Mouse (Mus musculus) neural tube, embryonic 14.5 days (tissue): Measurements from ENCODE around the gene Tns4. TPM values are rescaled to one million over a fixed set of nuclear protein-coding genes. Genes with fewer than 3 reads are reported as not detected.
A peak's percentile ranks its signal among the peaks of the same experiment; 100 is the strongest.

Source experiments
- ATAC-seq: fragments of 200-750 bp; cut with Nextera tagmentation; 2 replicates; pipeline ENCODE4 v1.8.0; 2017; ENCODE audit warnings: low read depth, mild to moderate bottlenecking, moderate TSS enrichment, moderate library complexity
- H3K27ac ChIP-seq: fragments of 300-500 bp; sonication (generic); 2 replicates; pipeline ENCODE4 v1.5.1; 2014; ENCODE audit warnings: low read depth, mild to moderate bottlenecking, control low read depth, low read length, moderate library complexity, mixed read lengths
- H3K27me3 ChIP-seq: fragments of 300-500 bp; sonication (generic); 2 replicates; pipeline ENCODE4 v1.6.1; 2014; ENCODE audit warnings: low read length; ENCODE audit not compliant: control insufficient read depth, insufficient read depth
- H3K36me3 ChIP-seq: fragments of 300-500 bp; sonication (generic); 2 replicates; pipeline ENCODE4 v1.6.1; 2014; ENCODE audit warnings: low read length, mixed read lengths; ENCODE audit not compliant: control insufficient read depth, insufficient read depth
- H3K4me1 ChIP-seq: fragments of 300-500 bp; sonication (generic); 2 replicates; pipeline ENCODE4 v1.6.1; 2014; ENCODE audit warnings: low read length; ENCODE audit not compliant: control insufficient read depth, insufficient read depth
- H3K4me2 ChIP-seq: fragments of 300-500 bp; sonication (generic); 2 replicates; pipeline ENCODE4 v1.6.1; 2014; ENCODE audit warnings: mild to moderate bottlenecking, low read depth, low read length, control low read depth
- H3K4me3 ChIP-seq: fragments of 300-500 bp; sonication (generic); 2 replicates; pipeline ENCODE4 v1.5.1; 2014; ENCODE audit warnings: low read depth, low read length, control low read depth, mixed read lengths
- H3K9ac ChIP-seq: fragments of 300-500 bp; sonication (generic); replicated peaks from 2 replicates; pipeline ENCODE4 v1.6.1; 2014; ENCODE audit warnings: low read depth, mild to moderate bottlenecking, control low read depth, low read length, mixed read lengths
- H3K9me3 ChIP-seq: fragments of 300-500 bp; sonication (generic); 2 replicates; pipeline ENCODE4 v1.6.1; 2016; ENCODE audit warnings: low read length; ENCODE audit not compliant: control insufficient read depth
- WGBS: fragments of 180-500 bp; shearing (Covaris S2); extraction: QIAGEN DNeasy Blood & Tissue Kit; methylation state at CpG from one replicate; pipeline ENCODE4 v1.1.7; 2014; 5-methylcytosine and 5-hydroxymethylcytosine counted together
- polyA plus RNA-seq: library from polyadenylated mRNA; unstranded; fragments of >200 nt; fragmentation: Nextera tagmentation; extraction: Ambion mirVana; gene quantifications from 2 replicates; pipeline ENCODE4 v1.2.1, GENCODE M21; 2014

The Tns4 gene
- polyA plus RNA-seq, 1 experiment from 2014 or later: not detected

DNA sequence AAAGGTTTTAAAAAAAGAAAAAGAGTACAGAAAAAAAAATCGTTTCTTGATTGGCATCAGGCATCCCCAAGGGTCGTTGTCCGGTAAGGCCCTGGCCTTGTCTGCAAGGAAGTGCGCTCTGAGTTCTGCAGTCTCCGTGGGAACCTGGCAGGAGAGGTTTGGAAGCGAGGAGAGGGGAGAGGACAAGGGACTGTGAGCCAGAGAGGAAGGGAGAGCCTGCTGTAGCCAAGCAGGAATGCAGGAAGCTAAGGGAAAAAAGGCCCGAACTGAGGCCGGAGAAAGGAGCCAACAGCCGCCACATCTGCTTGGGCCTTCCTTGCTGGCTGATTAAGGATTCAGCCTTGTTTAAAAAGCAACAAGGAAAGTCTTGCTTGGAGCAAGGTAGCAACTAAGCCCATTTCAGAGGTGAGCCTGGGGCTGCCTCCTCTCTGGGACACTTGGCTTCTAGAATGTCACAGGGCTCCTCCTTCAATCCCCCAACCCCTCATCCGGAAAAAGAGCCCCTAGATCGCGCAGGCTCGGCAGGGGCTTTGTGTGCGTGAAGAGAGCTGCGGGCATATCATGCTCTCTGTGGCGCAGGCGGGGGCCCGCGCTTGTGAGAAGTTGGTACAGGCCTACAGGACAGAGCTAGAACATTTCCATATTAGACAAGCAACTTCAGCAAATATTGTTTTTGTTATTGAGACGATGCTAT is 31.6 kb upstream of the Tns4 start:
- ATAC-seq: no peak
- Histone ChIP-seq H3K9me3 (no peaks in the 10 kb centered on the region), H3K9ac (no peak overlapping the region), H3K36me3 (no peaks in the 10 kb centered on the region), H3K27ac (0 out of 2 replicates have a peak overlapping the region, but pooled peaks have one; percentile 0), H3K4me3 (no peak overlapping the region), H3K4me2 (no peak overlapping the region), H3K4me1 (peaks cover 4% of the 10 kb centered on the region; the same call in 1 of the 2 replicates), H3K27me3 (no peaks in the 10 kb centered on the region)
- WGBS: 48% methylated on average over 20 of the region's 20 CpGs

DNA sequence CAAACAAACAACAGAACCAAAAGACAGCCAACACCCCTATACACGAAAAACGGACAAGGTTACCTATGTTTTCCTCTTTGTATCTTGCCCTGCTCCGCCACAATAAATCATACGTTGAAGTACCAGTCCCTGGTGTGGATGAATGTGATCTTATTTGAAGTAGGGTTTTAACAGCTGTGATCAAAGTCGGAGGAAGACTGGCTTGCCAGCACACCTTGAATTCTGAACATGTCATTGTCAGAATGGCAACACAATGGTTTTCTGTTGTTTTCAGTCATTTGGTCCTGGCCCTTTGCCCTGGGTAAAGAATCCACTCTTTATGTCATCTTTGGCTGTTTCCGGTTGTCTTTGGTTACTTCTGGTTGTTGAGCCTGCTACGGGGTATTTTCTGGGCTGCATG is 29.9 kb upstream of the Tns4 start:
- H3K4me1 ChIP-seq: peaks cover 4% of the 10 kb centered on the region; the same call in 1 of the 2 replicates
- 82% methylated on average over 7 of the region's 7 CpGs for WGBS
- no peaks in the 10 kb centered on the region for H3K36me3 ChIP-seq
- no peaks in the 10 kb centered on the region for H3K27me3 ChIP-seq
- no peaks in the 10 kb centered on the region for H3K9me3 ChIP-seq
- no peak overlapping the region for H3K4me2 ChIP-seq
- H3K9ac ChIP-seq: no peak overlapping the region
- ATAC-seq: no peak
- H3K27ac ChIP-seq: no peak overlapping the region
- no peak overlapping the region for H3K4me3 ChIP-seq

DNA sequence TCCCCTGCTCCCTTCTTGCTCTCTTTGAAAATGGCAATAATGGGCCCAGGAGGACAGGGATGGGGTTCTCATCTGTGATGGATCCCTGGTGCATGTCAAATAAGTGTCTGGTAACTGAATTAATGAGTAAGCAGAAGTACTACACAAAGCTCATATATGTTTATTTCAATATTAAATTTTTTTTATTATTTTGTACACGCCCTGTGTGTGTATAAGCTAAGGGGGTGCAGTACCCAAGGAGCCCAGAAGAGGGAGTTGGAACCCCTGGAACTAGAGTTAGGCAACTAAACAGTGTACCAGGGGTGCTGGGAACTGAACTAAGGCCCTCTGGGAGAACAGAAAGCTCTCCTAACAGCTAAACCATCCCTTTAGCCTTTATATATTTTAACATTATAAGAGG is 29.3 kb upstream of the Tns4 start:
- Histone ChIP-seq H3K4me2 (no peak overlapping the region), H3K27me3 (no peaks in the 10 kb centered on the region), H3K9ac (no peak overlapping the region), H3K4me3 (no peak overlapping the region), H3K9me3 (no peaks in the 10 kb centered on the region), H3K4me1 (peaks cover 4% of the 10 kb centered on the region; the same call in 1 of the 2 replicates), H3K27ac (no peak overlapping the region), H3K36me3 (no peaks in the 10 kb centered on the region)
- WGBS: 97% methylated on average over 1 of the region's 1 CpGs
- ATAC-seq: no peak

DNA sequence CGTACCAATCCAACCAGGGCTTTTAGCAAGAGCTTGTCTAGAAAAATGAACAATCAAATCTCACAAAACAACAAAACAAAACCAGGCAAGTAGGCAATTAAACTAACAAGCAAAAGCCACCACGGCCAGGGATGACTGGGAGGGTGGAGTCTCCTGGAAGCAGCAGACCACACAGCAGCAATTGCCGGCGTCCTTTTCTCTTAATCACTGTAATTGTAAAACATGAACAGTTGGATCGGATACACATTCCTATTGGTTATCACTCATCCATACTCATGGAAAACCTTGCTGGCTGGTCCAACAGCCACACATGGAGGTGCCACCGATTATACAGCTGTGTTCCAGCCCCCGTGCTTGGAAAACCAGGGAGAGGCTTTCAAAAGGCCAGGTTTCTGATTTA is 28.8 kb upstream of the Tns4 start:
- no peaks in the 10 kb centered on the region for H3K9me3 ChIP-seq
- no peak overlapping the region for H3K9ac ChIP-seq
- no peak overlapping the region for H3K4me2 ChIP-seq
- ATAC-seq: no peak
- no peak overlapping the region for H3K4me3 ChIP-seq
- 74% methylated on average over 7 of the region's 7 CpGs for WGBS
- peaks cover 5% of the 10 kb centered on the region; the same call in 1 of the 2 replicates for H3K4me1 ChIP-seq
- H3K27ac ChIP-seq: no peak overlapping the region
- no peaks in the 10 kb centered on the region for H3K36me3 ChIP-seq
- no peaks in the 10 kb centered on the region for H3K27me3 ChIP-seq

DNA sequence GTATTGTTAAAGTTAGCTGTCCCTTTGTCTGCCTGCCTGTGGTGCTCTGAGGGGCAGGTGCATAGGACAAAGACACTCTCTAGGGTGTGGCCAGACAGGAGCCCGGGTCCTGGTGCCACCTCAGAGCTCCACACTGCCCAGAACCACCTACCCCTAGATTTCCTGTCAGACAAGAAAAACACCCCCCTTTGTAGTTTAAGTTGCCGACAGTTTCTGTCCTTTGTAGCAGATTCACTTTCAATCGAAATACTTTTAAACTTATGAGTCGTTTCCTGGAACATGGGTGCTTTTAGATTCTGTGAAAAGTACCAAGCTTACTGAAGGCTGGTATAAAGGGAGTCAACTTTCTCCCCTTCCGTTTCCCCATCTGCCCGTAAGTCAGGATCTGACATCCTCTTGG is 26.8 kb upstream of the Tns4 start:
- H3K36me3 ChIP-seq: no peaks in the 10 kb centered on the region
- no peak overlapping the region for H3K27ac ChIP-seq
- no peaks in the 10 kb centered on the region for H3K9me3 ChIP-seq
- H3K4me2 ChIP-seq: no peak overlapping the region
- H3K4me1 ChIP-seq: peaks cover 6% of the 10 kb centered on the region; the same call in 1 of the 2 replicates
- no peak for ATAC-seq
- no peak overlapping the region for H3K4me3 ChIP-seq
- WGBS: 80% methylated on average over 6 of the region's 6 CpGs
- no peaks in the 10 kb centered on the region for H3K27me3 ChIP-seq
- no peak overlapping the region for H3K9ac ChIP-seq

DNA sequence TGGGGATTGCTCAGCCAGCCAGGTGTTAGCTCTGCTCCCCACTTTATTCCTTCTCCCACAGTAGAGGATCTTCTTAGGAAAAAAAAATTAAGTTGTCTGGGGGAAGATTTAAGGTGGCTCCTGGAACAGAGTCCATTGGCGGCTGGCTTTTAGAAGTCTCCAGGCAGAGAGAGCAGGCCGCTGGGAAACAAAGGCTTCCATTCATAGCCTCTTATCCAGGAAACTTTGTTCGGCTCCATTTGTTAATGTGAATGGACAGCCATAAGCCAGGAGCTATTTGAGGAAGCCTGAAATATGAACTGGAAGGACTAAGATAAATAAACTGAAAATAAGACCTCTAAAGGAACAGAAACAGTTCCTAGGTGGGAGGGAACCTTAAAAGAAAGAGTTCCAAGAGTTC is 24.0 kb upstream of the Tns4 start:
- Histone ChIP-seq H3K27me3 (no peaks in the 10 kb centered on the region), H3K9ac (no peak overlapping the region), H3K4me3 (no peak overlapping the region), H3K4me1 (0 out of 2 replicates have a peak, but pooled peaks cover 4% of the 10 kb centered on the region), H3K27ac (0 out of 2 replicates have a peak overlapping the region, but pooled peaks have one; percentile 16), H3K4me2 (no peak overlapping the region), H3K36me3 (no peaks in the 10 kb centered on the region), H3K9me3 (no peaks in the 10 kb centered on the region)
- ATAC-seq: no peak
- 2% methylated on average over 3 of the region's 3 CpGs for WGBS

DNA sequence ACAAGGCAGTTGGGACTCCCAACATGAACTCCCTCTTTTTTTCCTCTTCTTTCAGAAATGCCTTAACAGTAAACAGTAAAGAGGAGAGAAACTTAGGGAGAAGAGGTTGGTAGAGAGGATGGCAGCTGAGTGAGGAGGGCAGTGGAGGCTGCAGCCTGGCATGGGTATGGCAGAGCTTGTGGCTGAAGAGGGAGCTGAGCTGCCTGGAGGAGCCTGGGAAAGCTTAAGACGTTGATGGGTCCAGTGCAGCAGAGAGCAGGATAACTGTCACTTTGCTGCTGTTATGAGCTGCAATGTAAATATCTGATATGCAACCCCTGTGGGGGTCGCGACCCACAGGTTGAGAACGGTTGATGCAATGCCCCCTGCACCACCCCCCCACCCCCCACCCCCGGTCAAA is 23.6 kb upstream of the Tns4 start:
- no peak overlapping the region for H3K4me3 ChIP-seq
- H3K27ac ChIP-seq: 0 out of 2 replicates have a peak overlapping the region, but pooled peaks have one; percentile 16
- no peaks in the 10 kb centered on the region for H3K9me3 ChIP-seq
- no peaks in the 10 kb centered on the region for H3K27me3 ChIP-seq
- no peak overlapping the region for H3K4me2 ChIP-seq
- no peaks in the 10 kb centered on the region for H3K36me3 ChIP-seq
- no peak for ATAC-seq
- WGBS: 16% methylated on average over 5 of the region's 5 CpGs
- no peak overlapping the region for H3K9ac ChIP-seq
- H3K4me1 ChIP-seq: 0 out of 2 replicates have a peak, but pooled peaks cover 4% of the 10 kb centered on the region

DNA sequence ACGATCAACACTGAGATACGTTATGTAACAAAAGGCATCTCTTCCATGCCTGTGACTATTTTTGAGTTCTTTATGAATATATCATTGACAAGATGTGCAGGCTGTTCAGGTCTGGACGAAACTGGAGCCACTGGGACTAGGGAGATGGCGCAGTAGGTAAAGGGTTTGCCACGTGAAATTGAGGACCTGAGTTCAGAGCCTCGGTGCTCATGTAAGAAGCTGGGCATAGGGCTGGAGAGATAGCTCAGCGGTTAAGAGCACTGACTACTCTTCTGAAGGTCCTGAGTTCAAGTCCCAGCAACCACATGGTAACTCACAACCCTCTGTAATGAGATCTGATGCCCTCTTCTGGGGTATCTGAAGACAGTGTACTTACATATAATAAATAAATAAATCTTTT is 22.5 kb upstream of the Tns4 start:
- Histone ChIP-seq H3K9ac (no peak overlapping the region), H3K36me3 (no peaks in the 10 kb centered on the region), H3K4me3 (no peak overlapping the region), H3K9me3 (no peaks in the 10 kb centered on the region), H3K27me3 (no peaks in the 10 kb centered on the region), H3K4me1 (0 out of 2 replicates have a peak, but pooled peaks cover 4% of the 10 kb centered on the region), H3K27ac (no peak overlapping the region), H3K4me2 (no peak overlapping the region)
- 88% methylated on average over 7 of the region's 7 CpGs for WGBS
- no peak for ATAC-seq

DNA sequence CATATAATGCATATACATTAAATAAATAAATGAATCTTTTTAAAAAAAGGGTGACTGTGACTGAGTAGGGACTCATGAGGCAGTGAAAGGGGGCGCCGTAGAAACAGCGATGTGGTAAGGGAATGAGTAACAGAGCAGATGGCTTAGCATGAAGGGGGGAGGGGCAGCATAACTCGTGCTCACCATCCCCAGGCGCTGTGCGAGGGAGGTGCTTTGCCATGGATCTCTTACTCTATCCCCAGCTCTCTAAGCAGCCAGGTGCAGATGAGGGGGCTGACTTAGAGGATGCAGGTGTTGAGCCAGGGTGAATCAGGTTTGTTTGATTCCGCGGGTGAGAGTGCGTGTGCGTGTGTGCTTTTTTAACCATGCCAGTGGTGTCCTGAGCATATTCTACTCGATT is 22.0 kb upstream of the Tns4 start:
- Histone ChIP-seq H3K4me2 (no peak overlapping the region), H3K9me3 (no peaks in the 10 kb centered on the region), H3K9ac (no peak overlapping the region), H3K36me3 (no peaks in the 10 kb centered on the region), H3K4me3 (no peak overlapping the region), H3K4me1 (0 out of 2 replicates have a peak, but pooled peaks cover 4% of the 10 kb centered on the region), H3K27ac (no peak overlapping the region), H3K27me3 (no peaks in the 10 kb centered on the region)
- ATAC-seq: no peak
- 58% methylated on average over 11 of the region's 11 CpGs for WGBS
